Mouse (Mus musculus) adrenal gland (tissue): ENCODE measurements around the gene Gabarapl2.

Experiments used
- intact Hi-C: fragments of 180-260 bp; cut with DNase I; formaldehyde crosslinking; loops from one replicate; pipeline ENCODE4 v1.15.1; 2025

Gene Gabarapl2

GRCm38 (mm10) chr8:111964849-111965561 lies 24.5 kb downstream of the Gabarapl2 start:
- intact Hi-C loops, result no loop called here

- intact Hi-C loops, result no loop called here
Observed at GRCm38 (mm10) chr8:111967246-111967870, 26.9 kb downstream of the Gabarapl2 start.

- intact Hi-C loops, result no loop called here
Observed at GRCm38 (mm10) chr8:111968541-111968940, 28.0 kb downstream of the Gabarapl2 start.

- intact Hi-C loops, result no loop called here
Observed at GRCm38 (mm10) chr8:111968991-111969390, 28.5 kb downstream of the Gabarapl2 start.

GRCm38 (mm10) chr8:111974138-111974537 lies 33.6 kb downstream of the Gabarapl2 start:
- intact Hi-C loops, result no loop called here

GRCm38 (mm10) chr8:111975706-111976105 lies 35.2 kb downstream of the Gabarapl2 start:
- intact Hi-C loops, result no loop called here

- intact Hi-C loops, result no loop called here
Observed at GRCm38 (mm10) chr8:111976326-111976725, 35.8 kb downstream of the Gabarapl2 start.

- intact Hi-C loops, result no loop called here
Observed at GRCm38 (mm10) chr8:111978147-111978546, 37.6 kb downstream of the Gabarapl2 start.

- intact Hi-C loops, result no loop called here
Observed at GRCm38 (mm10) chr8:111982116-111982515, 41.6 kb downstream of the Gabarapl2 start.

GRCm38 (mm10) chr8:111984511-111984910 lies 44.0 kb downstream of the Gabarapl2 start:
- intact Hi-C loops, result no loop called here

GRCm38 (mm10) chr8:111989911-111990310 lies 49.4 kb downstream of the Gabarapl2 start:
- intact Hi-C loops, result loop anchor here (5.0 kb wide), 2 partner anchors 48 to 108 kb away; partner anchors contain the start of gene Gabarapl2

GRCm38 (mm10) chr8:111991278-111991677 lies 50.8 kb downstream of the Gabarapl2 start:
- intact Hi-C loops, result loop anchor here (5.0 kb wide), 2 partner anchors 49 to 109 kb away; partner anchors contain the start of gene Gabarapl2

- intact Hi-C loops, result loop anchor here (5.0 kb wide), 2 partner anchors 50 to 110 kb away; partner anchors contain the start of gene Gabarapl2
Observed at GRCm38 (mm10) chr8:111992013-111992702, 51.7 kb downstream of the Gabarapl2 start, which contains the start of gene Adat1. TSS of gene Adat1 (minus strand) at chr8:111992302.

- intact Hi-C loops, result loop anchor here (5.0 kb wide), 2 partner anchors 50 to 110 kb away; partner anchors contain the start of gene Gabarapl2
Observed at GRCm38 (mm10) chr8:111992703-111993039, 52.2 kb downstream of the Gabarapl2 start.
